Comparison of ENCODE assay signal across 30 mouse cellular contexts in genomic region chr6:125878671-125879070, GRCm38 (mm10).
"Had no signal": no experiment of that assay in that cellular context is flagged by ENCODE, and none has a peak within 500 bp of the region (broad histone marks: within the 10 kb centered on the region; RNA-seq: fewer than 3 reads in every experiment).

No protein-coding gene starts in this region.

- H3K36me3 ChIP-seq: limb, embryonic 10.5 days; limb, embryonic 12.5 days; limb, embryonic 13.5 days; limb, embryonic 15.5 days; liver, embryonic 12.5 days; liver, embryonic 13.5 days; liver, embryonic 15.5 days; lung, embryonic 15.5 days; midbrain, embryonic 10.5 days; midbrain, embryonic 12.5 days; midbrain, embryonic 13.5 days; midbrain, embryonic 15.5 days had no signal

- H3K4me2 ChIP-seq: limb, embryonic 12.5 days; limb, embryonic 13.5 days; limb, embryonic 15.5 days; liver, embryonic 11.5 days; liver, embryonic 12.5 days; liver, embryonic 13.5 days; liver, embryonic 15.5 days; lung, embryonic 14.5 days; lung, embryonic 15.5 days; midbrain, embryonic 11.5 days; midbrain, embryonic 12.5 days; midbrain, embryonic 13.5 days; midbrain, embryonic 15.5 days had no signal

- H3K4me1 ChIP-seq: limb, embryonic 10.5 days; limb, embryonic 12.5 days; limb, embryonic 13.5 days; limb, embryonic 15.5 days; liver, embryonic 12.5 days; liver, embryonic 13.5 days; liver, embryonic 15.5 days; lung, embryonic 15.5 days; megakaryocyte, embryonic 14.5 days; midbrain, embryonic 13.5 days; midbrain, embryonic 15.5 days had no signal

- DNase-seq: left cerebral cortex, postnatal 4 days; liver; liver, embryonic 13.5 days; liver, postnatal 0 days; lung, adult 18-20 months; lung, adult 2 months; lung, embryonic 14.5 days; lung, postnatal 14 days; lung, postnatal 36 days; lung, postnatal 4 days; midbrain, embryonic 14.5 days had no signal

- ATAC-seq: liver, embryonic 12.5 days; liver, postnatal 0 days; lung, postnatal 0 days; midbrain, embryonic 13.5 days; midbrain, embryonic 15.5 days; midbrain, embryonic 16.5 days had no signal

- H3K4me3 ChIP-seq: limb, embryonic 10.5 days; limb, embryonic 12.5 days; limb, embryonic 13.5 days; limb, embryonic 15.5 days; liver, embryonic 12.5 days; liver, embryonic 13.5 days; liver, embryonic 15.5 days; lung, embryonic 15.5 days; megakaryocyte, embryonic 14.5 days; midbrain, embryonic 10.5 days; midbrain, embryonic 12.5 days; midbrain, embryonic 13.5 days; midbrain, embryonic 15.5 days; myocyte had no signal

- H3K9ac ChIP-seq: limb, embryonic 12.5 days; limb, embryonic 13.5 days; limb, embryonic 15.5 days; liver, embryonic 12.5 days; liver, embryonic 13.5 days; liver, embryonic 14.5 days; liver, embryonic 15.5 days; liver, postnatal 0 days; lung, embryonic 14.5 days; lung, embryonic 15.5 days; midbrain, embryonic 12.5 days; midbrain, embryonic 13.5 days; midbrain, embryonic 15.5 days had no signal

- H3K27ac ChIP-seq: limb, embryonic 10.5 days; limb, embryonic 12.5 days; limb, embryonic 13.5 days; limb, embryonic 15.5 days; liver, embryonic 12.5 days; liver, embryonic 13.5 days; liver, embryonic 14.5 days; liver, embryonic 15.5 days; lung, embryonic 15.5 days; macrophage; midbrain, embryonic 10.5 days; midbrain, embryonic 12.5 days; midbrain, embryonic 13.5 days; midbrain, embryonic 15.5 days had no signal

- H3K9me3 ChIP-seq: limb, embryonic 10.5 days; limb, embryonic 12.5 days; limb, embryonic 13.5 days; limb, embryonic 15.5 days; liver, embryonic 13.5 days; liver, embryonic 15.5 days; lung, embryonic 15.5 days; midbrain, embryonic 10.5 days; midbrain, embryonic 12.5 days; midbrain, embryonic 13.5 days; midbrain, embryonic 15.5 days had no signal

- H3K27me3 ChIP-seq: limb, embryonic 12.5 days; limb, embryonic 13.5 days; limb, embryonic 15.5 days; liver, embryonic 12.5 days; liver, embryonic 13.5 days; liver, embryonic 15.5 days; lung, embryonic 15.5 days; megakaryocyte, embryonic 14.5 days; midbrain, embryonic 12.5 days; midbrain, embryonic 13.5 days; midbrain, embryonic 15.5 days had no signal
